Mouse (Mus musculus) layer of hippocampus, adult 2 months (tissue): Measurements from ENCODE around the gene Pgp. TPM values are rescaled to one million over a fixed set of nuclear protein-coding genes. Genes with fewer than 3 reads are reported as not detected.
"Not testable (repeated sequence)": the region's sequence is repeated elsewhere in the genome, so short reads cannot be mapped to it uniquely, and the experiment has no call there.

Experiments
- DNase-seq, 2 experiments: peaks; one replicate each; pipeline ENCODE4 v3.0.0; 2022; ENCODE audit warnings: low spot score in 2 of 2
- H3K27ac ChIP-seq: fragments of 200-600 bp; 2 replicates; pipeline ENCODE4 v1.8.1; 2022
- H3K4me3 ChIP-seq: fragments of 200-600 bp; 2 replicates; pipeline ENCODE4 v1.8.1; 2022; ENCODE audit warnings: mild to moderate bottlenecking
- CTCF ChIP-seq: fragments of 200-600 bp; conservative IDR thresholded peaks from 2 replicates; pipeline ENCODE4 v1.8.1; 2022; ENCODE audit warnings: antibody characterized with exemption, mild to moderate bottlenecking, moderate library complexity
- total RNA-seq, 2 experiments: library from RNA; stranded (reverse); gene quantifications; 2 replicates each; pipeline ENCODE4 v1.2.3; 2021

The Pgp gene
- total RNA-seq, 2 experiments from 2014 or later: 58.2 to 62.7 TPM

- Histone ChIP-seq H3K4me3 (no peak within 1 kb of the TSS), H3K27ac (no peak within 1 kb of the TSS)
- TF ChIP-seq CTCF: no peak
- no peak for DNase-seq
Measured at GRCm38 (mm10) chr17:24442632-24443155, 27.5 kb upstream of the Pgp start, which contains the start of gene Dnase1l2. TSS of gene Dnase1l2 (minus strand) at chr17:24443105.

GRCm38 (mm10) chr17:24443409-24443808 is 26.8 kb upstream of the Pgp start:
- no peak for TF ChIP-seq CTCF
- Histone ChIP-seq H3K4me3 (no peak overlapping the region), H3K27ac (no peak overlapping the region)
- DNase-seq: no peak

GRCm38 (mm10) chr17:24446590-24446989 is 23.6 kb upstream of the Pgp start:
- TF ChIP-seq CTCF: no peak
- no peak for DNase-seq
- H3K27ac ChIP-seq: no peak overlapping the region

GRCm38 (mm10) chr17:24449507-24449906 is 20.7 kb upstream of the Pgp start:
- H3K27ac ChIP-seq: no peak overlapping the region
- DNase-seq: no peak
- no peak for TF ChIP-seq CTCF
- no peak overlapping the region for H3K4me3 ChIP-seq

More at GRCm38 (mm10) chr17:24446590-24446989, 23.6 kb upstream of the Pgp start:
- no peak overlapping the region for H3K4me3 ChIP-seq

GRCm38 (mm10) chr17:24451220-24451619 is 19.0 kb upstream of the Pgp start:
- Histone ChIP-seq H3K27ac (no peak overlapping the region), H3K4me3 (no peak overlapping the region)
- no peak for TF ChIP-seq CTCF
- no peak for DNase-seq

- DNase-seq: no peak
- no peak for TF ChIP-seq CTCF
- Histone ChIP-seq H3K27ac (no peak overlapping the region), H3K4me3 (no peak overlapping the region; the same call in 1 of the 2 replicates)
Measured at GRCm38 (mm10) chr17:24453372-24453771, 16.8 kb upstream of the Pgp start.

GRCm38 (mm10) chr17:24454218-24454755 is 15.9 kb upstream of the Pgp start:
- DNase-seq: no peak
- peak overlapping the region; percentile 78 for H3K4me3 ChIP-seq
- no peak for TF ChIP-seq CTCF
- peak overlapping the region; percentile 96 for H3K27ac ChIP-seq

- 0 out of 2 replicates have a peak, but pooled peaks have one; percentile 5 for TF ChIP-seq CTCF
- Histone ChIP-seq H3K4me3 (peak overlapping the region; percentile 78), H3K27ac (peak overlapping the region; percentile 96)
- DNase-seq: peak; percentile 99 to 100
Measured at GRCm38 (mm10) chr17:24454756-24455522, 15.3 kb upstream of the Pgp start.

- Histone ChIP-seq H3K4me3 (peak overlapping the region; percentile 38), H3K27ac (peak overlapping the region; percentile 67)
- not testable (repeated sequence) for DNase-seq
Measured at GRCm38 (mm10) chr17:24455523-24456206, 14.5 kb upstream of the Pgp start.

GRCm38 (mm10) chr17:24461580-24461979 is 8.6 kb upstream of the Pgp start:
- no peak for DNase-seq
- peak; percentile 69 for TF ChIP-seq CTCF
- Histone ChIP-seq H3K27ac (no peak overlapping the region), H3K4me3 (no peak overlapping the region)

GRCm38 (mm10) chr17:24462932-24463331 is 7.3 kb upstream of the Pgp start:
- H3K27ac ChIP-seq: no peak overlapping the region
- DNase-seq: no peak
- TF ChIP-seq CTCF: no peak
- no peak overlapping the region for H3K4me3 ChIP-seq

GRCm38 (mm10) chr17:24463374-24464133 is 6.6 kb upstream of the Pgp start:
- no peak for DNase-seq
- no peak overlapping the region for H3K4me3 ChIP-seq
- peak; percentile 49 for TF ChIP-seq CTCF

More at GRCm38 (mm10) chr17:24463374-24464133, 6.6 kb upstream of the Pgp start:
- H3K27ac ChIP-seq: no peak overlapping the region
